Mouse (Mus musculus) B cell, adult 2 months (primary cell): ENCODE measurements around the gene Gm21987.

Experiments used
- DNase-seq, 2 experiments: peaks; one replicate each; pipeline ENCODE4 v3.0.0; 2022

The Gm21987 gene

DNA sequence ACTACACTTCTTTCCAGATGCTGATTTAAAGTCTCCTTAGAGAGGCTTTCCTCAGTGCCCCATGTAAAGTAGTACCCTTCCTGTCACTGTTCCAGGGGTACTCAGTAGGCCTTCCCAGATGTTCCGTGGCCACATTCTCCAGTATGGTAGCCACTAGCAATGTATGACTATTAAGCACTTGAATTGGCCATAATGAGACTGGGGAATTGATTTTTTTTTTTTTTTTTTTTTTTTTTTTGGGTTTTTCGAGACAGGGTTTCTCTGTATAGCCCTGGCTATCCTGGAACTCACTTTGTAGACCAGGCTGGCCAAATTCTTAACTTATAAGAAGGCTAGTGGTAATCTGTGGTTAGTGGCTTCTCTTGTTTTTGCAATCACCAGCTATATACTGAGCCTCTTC is 3.0 kb downstream of the Gm21987 start:
- DNase-seq: no peak

DNA sequence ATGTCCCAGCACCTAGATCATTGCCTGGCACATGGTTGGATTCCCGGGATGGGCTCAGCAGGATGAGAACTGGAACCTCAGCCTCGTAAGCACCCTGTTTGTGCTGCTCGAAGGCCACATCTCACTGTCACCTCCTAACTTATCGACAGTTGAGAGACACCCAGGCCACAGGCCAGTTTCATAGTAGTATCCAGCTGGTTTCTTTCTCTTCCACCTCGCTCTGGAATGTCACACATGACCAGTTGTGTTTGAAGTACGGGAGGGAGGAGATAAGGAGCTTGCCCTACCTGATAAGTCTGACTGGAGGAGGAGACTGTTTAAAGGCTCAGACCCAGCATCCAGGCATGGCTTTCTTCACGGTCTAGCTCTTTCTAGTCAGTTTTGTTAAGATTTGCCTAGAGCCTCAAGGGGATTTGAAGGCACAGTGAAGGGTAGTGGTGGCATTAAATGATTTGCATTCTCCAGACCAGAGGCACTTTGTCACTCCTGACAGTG is 3.6 kb downstream of the Gm21987 start:
- no peak for DNase-seq

DNA sequence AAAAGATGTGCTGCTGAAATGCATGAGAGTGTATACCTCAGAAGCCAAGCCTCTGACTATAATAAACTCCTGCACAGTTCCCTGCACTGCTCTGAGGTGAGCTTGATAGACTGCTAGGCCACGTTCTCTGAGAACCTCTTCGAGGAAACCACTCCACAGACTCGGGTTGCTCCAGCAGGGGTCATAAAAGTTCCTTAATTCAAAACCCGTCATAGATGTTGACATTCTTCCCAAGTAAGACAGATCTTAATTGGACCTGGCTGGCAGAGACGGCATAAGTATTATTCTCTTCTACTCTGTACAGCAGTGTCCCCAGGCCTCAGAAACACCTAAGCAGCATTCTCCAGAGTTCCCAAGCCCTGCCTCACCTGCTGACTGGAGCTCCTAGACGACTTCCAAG is 4.1 kb downstream of the Gm21987 start:
- no peak for DNase-seq

DNA sequence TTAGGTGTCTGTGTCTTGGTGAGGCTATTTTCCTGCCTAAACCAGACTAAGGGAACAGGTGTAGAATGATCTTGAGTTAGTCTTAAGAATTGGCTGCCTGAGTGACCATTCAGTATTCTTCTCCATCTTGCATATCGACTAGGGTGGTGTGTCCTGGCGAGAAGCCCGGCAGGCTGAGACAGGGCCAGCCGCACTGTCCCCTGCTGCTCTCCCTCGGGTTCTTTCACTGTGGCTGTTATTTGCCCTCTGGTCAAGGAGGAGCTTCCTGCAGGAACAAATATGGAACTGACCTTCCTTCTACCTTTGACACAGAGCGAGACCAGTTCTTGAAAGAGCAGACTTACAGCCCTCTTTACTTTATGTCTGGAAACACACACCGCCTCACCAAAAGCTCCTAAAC is 5.2 kb downstream of the Gm21987 start:
- DNase-seq: no peak

DNA sequence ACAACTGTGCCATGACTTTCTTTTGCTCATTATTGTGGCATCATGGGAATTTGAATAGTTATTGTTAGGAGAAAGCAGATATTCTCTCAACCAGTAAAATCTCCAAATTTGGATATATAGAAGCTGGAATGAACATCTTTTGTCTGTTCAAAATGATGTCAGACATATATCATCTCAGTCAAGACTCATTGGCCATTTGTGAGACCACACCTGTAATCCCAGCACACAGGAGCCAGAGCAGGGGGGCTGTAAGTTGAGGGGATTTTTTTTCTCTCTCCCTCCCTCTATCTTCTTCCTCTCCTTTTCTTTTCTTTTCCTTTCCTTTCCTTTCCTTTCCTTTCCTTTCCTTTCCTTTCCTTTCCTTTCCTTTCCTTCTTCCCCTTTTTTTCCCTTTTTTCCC is 6.0 kb downstream of the Gm21987 start:
- DNase-seq: no peak

DNA sequence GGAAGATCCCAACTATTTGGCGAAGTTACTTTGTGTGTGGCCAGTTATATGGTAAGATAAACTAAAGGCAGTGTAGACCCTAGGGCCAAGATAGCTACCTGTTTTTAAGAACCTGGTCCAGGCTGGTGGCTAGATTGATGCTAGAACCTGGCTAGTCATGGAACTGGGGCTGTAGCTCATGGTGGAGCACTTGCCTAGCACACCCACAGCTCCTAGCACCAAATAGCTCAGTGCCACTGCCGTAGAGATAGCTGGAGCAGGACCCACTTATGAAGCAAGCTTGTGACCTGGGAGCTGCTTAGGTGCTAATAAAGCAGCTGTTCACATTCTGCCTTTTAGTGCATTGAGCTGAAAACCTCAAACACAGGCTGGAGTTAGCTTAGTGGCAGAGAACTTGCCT is 6.8 kb downstream of the Gm21987 start:
- no peak for DNase-seq

DNA sequence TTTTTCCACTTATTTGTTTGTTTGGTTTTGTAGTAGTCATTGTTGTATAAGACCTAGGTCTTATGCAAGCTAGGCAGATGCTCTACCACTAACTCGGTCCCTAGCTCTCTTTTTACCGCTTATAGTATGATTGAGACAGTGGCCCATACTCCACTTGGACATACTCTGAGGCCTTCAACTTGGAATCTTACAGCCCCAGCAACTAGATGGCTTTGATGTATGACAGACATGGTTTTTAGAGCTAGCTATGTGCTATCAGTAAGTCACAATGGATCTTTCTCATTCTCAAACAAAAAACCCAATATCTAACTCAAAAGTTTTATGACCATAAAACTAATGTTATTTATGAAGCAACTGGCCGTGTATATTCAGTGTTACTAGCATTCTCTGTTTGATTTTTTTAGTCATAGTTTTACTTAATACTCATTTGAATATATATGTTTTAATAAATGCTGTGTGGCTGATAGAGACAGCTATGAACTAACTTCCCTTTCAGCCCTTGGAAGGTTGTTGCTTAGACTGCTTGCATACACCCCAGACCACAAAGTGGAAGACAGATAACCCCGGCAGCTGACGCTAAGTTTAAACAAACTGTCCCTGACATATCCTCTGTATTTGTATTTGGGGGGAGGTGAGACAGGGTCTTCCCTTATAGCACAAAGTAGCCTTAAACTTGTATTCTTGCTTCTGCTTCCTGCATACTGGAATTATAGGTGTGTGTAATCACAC is 7.5 kb downstream of the Gm21987 start:
- DNase-seq: no peak

DNA sequence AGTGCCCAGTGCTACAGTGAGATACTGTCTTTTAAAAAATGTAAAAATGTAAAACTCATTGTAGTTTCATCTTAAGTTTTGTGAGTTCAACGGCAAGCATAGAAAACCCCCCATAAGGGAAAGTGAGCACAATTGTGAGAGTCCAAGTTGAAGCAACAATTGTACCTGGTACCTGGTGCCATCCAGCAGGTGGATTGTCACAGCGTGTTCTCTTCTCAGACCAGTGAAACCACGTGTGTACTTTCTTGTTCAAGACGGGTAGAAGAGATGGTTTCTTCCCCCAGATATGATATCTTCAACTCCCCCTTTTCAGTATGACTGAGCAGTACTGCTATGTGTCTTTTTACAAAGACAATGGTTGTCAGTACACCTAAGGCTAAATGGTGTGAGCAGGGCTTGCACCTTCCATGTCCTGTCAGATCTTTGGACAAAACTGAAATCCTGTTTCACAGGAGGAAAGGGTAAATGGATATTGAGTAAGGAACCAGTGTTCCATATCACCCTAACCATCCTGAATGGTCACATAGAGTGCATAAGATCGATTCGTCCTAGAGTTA is 11.5 kb downstream of the Gm21987 start:
- no peak for DNase-seq

DNA sequence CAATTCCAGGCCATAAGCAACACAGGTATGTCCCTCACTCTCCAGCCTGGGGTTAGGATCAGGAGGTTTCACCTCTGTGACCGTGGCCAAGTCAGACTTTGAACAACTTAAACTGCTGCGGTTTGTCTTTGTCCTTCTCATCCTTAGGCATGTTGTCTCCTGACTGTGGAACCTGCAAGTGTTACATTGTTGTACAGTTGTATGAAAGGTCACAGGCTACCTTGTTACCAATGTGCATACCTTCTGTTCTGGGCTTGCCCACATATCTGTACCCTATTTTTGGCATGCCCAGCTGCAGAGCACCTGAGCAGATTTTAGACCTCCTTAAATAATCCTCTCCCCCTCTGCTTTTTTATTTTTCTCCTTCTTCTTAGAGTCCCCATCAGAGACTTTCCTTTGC is 12.4 kb downstream of the Gm21987 start:
- no peak for DNase-seq

DNA sequence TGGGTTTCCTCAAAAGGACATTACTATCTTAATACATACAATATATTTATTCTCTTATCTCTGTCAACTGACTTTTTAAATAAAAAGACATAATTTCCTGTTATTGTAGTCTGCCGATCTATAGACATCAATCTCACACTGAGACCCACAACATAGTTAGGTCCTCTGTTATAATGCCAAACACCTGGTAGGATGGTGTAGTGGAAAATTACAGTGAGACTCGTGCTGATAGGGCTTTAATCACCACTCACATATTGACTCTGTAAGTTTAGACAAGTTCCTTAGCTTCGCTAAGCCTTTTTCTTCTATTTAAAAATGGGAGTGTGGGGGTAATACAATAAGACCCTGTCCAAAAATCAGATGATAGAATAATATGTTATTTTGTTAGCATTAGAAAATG is 13.0 kb downstream of the Gm21987 start:
- DNase-seq: no peak

DNA sequence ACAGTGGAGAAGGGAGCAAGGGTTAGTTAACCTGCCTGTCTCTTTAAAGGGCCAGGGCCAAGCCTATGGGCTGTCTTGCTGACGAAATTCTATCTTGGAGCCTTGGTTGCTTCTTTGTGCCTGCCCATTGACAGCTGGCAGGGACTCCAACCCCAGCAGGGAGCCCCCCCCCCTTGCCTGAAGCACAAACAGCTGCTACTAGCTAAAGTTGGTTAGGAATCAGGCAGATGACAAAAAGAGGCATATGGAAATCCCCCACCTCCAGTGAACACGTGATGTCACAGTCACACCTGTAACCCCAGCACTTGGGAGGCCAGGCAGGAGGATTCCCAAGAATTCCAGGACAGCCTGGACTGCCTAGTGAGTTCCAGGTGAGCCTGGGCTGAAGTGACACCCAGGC is 13.5 kb downstream of the Gm21987 start:
- DNase-seq: no peak

DNA sequence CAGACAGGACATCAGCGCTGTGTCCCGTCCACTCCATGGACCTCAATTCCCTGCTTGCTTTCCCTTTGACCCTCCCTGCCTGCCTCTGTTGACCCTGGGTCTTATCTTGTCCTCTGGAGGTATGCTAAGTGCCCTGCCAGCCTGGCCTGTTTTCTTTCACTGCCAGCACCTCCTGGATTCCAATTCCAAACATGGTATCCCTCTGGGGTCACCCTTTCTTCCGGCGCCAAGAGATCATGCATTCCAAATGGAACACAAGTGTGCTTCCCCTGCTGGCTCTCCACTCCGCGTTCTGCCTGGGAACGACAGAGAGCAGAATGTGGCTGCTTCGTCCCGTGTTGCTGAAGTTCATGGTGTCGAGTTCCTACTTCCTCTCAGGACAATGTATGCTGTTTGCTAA is 15.1 kb downstream of the Gm21987 start, which contains the start of gene Popdc2:
Gene Popdc2 (plus strand): TSS at position 277 of the 400 bp plus-strand sequence.
- no peak for DNase-seq

DNA sequence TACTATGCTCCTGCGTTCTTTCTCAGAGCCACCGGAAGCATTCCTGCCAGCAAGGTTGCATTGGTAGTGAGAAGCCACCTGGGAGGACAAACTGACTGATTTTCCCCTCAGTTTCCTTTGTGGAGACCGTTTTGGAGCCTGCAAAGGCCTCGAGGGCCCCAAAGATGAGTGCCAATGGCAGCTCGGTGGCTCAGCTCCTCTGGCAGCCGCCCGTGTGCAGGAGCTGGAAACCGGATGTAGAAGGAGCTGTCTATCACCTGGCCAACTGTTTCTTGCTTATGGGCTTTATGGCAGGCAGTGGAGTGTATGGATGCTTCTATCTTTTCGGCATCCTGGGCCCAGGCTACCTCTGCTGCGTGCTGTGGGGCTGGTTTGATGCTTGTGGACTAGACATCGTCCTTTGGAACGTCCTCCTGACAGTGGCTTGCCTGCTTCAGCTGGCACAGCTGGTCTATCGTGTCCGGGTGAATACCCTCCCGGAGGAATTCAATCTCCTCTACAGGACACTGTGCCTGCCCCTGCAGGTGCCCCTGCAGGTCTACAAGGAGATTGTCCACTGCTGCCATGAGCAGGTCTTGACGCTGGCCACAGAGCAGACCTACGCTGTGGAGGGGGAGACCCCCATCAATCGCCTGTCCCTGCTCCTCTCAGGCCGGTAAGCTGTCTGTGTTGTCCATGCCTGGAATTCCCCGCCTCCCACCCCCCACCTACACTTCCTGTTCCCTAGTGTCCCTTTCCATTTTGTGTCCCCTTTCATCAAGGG is 15.8 kb downstream of the Gm21987 start:
- DNase-seq: no peak

DNA sequence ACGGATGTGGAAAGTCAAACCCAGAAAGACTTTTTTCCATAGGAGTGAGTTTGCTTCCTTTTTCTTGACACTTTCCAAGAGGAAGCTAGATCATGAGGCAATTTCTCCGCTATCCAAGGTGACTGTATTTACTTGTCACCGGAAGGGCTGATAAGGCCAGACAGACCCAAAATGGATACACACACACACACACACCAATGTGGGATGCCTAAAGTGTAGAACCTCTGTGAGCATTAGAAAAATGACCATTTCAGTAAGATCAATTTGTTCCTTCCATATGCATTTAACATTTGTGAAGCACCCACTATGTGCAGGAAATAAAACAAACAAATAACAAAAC is 16.4 kb downstream of the Gm21987 start:
- no peak for DNase-seq

DNA sequence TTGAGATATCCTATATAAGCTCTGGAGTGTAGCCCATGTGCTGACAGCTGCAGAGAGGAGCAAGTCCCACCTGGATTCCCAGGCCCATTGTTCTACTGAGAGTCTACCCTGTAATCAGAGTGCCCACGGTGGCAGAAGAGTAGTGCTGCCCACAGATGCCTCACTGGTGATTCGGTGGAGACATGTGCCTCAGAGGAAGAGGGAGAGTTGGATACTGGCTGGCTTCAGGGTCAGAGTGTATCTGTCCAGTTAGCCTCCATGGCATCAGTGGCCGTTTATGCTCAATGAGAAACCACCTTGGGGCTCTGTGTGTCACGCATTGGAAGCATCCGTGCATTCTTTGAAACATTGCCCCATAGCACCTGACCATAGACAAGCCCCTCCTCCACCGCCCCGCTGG is 16.8 kb downstream of the Gm21987 start:
- DNase-seq: no peak

DNA sequence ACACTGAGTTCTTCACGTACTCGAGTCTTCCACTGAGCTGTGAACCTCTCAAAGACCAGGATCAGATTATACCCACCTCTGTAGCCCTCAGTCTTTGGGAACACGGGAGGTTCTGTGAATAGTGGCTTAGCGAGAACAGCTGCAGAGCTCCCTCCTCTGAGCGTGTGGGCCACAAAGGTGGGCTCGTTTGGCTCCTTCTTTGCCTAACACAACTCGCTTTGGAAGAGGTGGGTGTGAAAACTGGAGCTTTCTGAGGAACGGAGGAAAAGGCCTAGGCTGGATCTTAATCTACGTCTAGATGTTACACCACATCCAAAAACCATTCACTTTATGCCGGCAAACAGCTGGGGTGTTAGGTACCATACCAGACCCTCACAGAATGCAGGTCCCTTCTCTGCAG is 18.6 kb downstream of the Gm21987 start:
- DNase-seq: no peak

DNA sequence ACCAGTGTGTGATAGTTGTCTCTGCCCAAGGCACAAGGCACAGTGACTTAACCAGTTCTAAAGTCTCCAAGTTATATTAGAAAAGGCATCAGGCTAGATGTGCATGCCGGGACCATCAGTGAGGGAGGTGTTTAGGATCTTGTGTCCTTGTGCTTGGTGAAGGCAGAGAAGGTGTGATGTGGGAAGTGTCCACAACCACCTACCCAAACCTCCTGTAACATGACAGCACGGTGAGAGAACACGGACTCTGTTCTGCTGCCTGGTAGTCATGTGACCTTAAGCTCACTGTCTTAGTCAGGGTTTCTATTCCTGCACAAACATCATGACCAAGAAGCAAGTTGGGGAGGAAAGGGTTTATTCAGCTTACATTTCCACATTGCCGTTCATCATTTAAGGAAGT is 19.4 kb downstream of the Gm21987 start:
- no peak for DNase-seq

DNA sequence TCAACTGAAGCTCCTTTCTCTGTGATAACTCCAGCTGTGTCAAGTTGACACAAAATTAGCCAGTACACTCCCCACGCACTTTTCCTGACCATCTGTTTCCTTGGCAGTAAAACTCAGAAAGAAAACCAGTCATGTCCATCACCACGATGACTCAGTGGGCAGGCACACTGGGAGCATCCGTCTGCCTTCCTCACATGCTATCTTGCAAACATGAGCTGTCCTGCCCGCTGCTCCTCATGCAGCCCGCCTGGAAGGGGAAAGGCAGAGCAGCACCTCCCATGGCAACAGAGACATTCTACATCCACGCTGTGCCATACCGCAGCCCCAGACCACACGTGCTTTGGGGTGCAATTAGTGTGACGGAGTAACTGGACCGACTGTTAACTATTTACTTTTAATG is 21.5 kb downstream of the Gm21987 start:
- DNase-seq: no peak

DNA sequence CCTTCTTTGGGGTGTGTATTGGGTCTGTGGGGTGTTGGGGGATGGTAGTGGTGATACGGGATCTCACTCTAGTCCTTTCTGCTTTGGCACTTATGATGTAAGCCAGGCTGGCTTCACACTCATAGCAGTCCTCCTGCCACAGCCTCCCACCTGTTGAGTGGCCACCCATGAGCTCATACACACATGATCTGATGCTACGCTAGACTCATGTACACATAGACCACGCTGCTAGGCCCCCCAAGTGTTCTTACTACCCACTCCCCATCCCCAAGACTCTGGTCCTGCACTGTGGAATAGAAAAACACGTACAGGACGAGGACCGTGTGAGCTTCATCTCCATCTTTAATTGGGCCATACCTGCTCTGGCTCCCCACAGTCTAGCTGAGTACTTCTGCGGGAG is 22.2 kb downstream of the Gm21987 start:
- no peak for DNase-seq

DNA sequence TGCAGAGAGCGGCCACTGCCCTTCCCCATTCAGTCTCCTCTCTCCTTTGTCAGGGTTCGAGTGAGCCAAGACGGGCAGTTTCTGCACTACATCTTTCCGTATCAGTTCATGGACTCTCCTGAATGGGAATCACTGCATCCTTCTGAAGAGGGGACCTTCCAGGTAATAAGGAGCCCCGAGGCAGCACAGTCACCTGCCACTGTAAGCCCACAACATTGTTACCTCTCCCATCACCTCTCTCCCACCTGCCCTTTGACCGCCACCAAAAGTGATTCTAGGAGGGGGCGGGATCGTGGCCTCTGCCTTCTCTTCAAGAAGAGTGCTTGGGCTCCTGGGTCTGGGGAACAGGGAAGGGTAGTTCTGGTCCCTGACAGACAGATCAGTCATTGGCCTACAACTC is 22.6 kb downstream of the Gm21987 start:
- DNase-seq: no peak

DNA sequence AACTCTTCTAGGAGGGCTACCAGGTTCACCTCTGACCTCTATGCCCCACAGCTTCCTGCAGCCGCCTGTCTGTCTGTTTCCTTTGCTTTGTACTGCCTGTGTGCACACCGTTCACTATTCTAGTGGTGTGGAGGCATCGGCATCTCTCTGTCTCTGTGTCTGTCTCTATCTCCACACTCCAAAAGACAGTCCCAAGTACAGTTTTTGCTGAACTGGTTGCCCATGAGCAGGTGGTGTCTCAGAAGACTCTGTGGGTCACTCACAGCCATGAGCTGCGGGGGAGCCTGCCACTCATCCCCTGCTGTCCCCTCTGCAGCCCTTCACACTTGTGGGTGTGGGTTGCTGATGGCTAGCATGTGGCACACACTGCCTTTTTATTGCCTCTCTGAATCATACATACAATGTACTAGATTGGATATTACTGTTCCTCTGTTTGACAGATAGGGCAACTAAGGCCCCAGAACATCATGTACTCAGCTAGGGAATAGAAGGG is 23.2 kb downstream of the Gm21987 start:
- DNase-seq: no peak

DNA sequence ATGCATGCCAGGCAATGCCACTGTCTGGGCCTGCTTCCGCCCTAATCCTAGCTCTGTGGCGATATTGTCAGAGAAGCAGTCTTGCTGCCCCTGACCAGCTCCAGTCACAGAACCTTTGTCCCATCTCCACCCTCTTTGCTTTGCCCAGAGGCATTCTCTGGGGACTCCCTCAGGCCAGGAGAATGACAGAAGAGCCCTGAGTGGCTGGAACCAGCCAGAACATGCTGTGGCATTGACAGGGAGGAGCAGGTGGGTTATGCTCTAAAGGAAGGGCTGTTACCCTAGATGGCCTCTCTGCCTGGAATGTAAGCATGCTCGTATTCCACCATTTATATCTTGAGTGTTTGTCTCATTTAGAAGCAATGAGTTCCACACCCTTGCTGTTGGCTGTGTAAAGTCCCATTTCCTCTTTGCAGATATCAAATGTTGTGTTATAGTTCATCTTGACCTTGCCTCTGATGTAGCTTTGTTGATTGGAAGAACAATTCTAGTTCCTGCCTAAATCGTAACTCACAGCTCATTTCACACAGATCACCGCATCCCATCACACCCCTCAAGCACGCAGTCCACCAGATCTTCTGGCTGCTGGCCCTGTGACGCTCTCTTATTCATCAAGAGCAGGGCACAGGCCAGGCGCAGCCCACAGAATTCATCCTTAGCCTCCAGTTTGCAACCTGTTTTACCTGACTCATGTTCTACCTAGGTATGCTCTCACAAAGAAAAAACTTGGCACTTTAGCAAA is 24.0 kb downstream of the Gm21987 start:
- no peak for DNase-seq

DNA sequence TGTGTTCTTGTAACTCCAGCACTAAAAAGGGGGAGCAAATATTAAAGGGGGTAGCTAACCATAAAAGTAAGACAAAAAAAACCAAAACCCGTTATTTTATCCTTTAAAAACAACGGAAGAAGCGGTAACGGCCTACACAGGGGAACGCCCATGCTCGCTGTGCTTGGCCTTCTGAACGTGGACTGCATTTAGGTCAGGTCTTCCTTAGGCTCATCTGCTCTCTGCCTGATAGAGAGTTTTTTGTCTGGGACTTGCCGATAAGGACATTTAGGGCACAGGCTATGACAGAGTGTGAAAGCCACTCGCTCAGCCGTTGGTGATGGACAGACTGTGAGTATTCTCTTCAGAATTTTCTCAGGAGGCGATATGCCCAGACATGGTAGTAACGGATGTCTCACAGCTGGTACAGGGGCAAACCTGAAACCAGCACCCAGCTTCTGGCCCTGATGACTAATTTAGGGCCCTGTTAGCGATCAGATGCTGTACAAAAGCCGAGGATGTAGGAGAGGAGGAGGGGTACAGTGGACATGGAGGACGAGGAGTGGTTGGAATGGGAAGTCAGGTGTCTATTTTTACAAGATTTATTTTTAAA is 25.0 kb downstream of the Gm21987 start:
- no peak for DNase-seq
